In genomic region chr6:39515739-39516131, GRCm38 (mm10) we compare ENCODE assay signal across 8 mouse cellular contexts. TPM values are rescaled to one million over a fixed set of nuclear protein-coding genes. Genes with fewer than 3 reads are reported as not detected.
DNase-seq lines count a peak whose midpoint lies in the region; ATAC-seq and TF ChIP-seq lines count a peak whose summit lies in the region.

No protein-coding gene starts in this region.

- no peak for ATAC-seq in intestine, postnatal 0 days

- 28% methylated on average over 6 of the region's 6 CpGs for WGBS in intestine, postnatal 0 days

- no peak overlapping the region for H3K9ac ChIP-seq in intestine, postnatal 0 days (ENCODE audit: low read depth, low read length)

- H3K27me3 ChIP-seq in intestine, postnatal 0 days (replicated peaks; ENCODE audit: control insufficient read depth, insufficient read depth, low read length), result no peaks in the 10 kb centered on the region

- peak overlapping the region; percentile 41; the same call in 1 of the 2 replicates for H3K27ac ChIP-seq in intestine, postnatal 0 days (ENCODE audit: low read depth, low read length)

- no peak for TF ChIP-seq CTCF in intestine, postnatal 0 days (IDR thresholded peaks at IDR 0.05; ENCODE audit: low read depth)

- H3K4me3 ChIP-seq in intestine, postnatal 0 days (ENCODE audit: low read depth, low read length), result no peak overlapping the region

- peak; percentile 27 to 34 for DNase-seq in cerebellum, postnatal 14 days
- no peak for DNase-seq in cerebellum, adult 9-10 months
- DNase-seq in adrenal gland, adult 8-10 months, result peak; percentile 42
- peak; percentile 25 for DNase-seq in gastrocnemius, postnatal 25 days
- DNase-seq in skeletal muscle tissue, adult 2 months (ENCODE audit: low read depth, low spot score), result peak; percentile 36
- DNase-seq in thymus, postnatal 14 days, result no peak
- no peak for DNase-seq in layer of hippocampus, adult 9-10 months (ENCODE audit: low spot score)

- H3K4me2 ChIP-seq in intestine, postnatal 0 days (replicated peaks; ENCODE audit: low read depth), result no peak overlapping the region

- 0 out of 2 replicates have a peak, but pooled peaks cover 3% of the 10 kb centered on the region for H3K4me1 ChIP-seq in intestine, postnatal 0 days (replicated peaks; ENCODE audit: control insufficient read depth, insufficient read depth, low read length)

- no peaks in the 10 kb centered on the region for H3K9me3 ChIP-seq in intestine, postnatal 0 days (ENCODE audit: control insufficient read depth)

- H3K36me3 ChIP-seq in intestine, postnatal 0 days (ENCODE audit: control insufficient read depth, insufficient read depth), result no peaks in the 10 kb centered on the region

RNA-seq across cellular contexts. Expression of gene Dennd2a, which starts 41.9 kb away (rescaled TPM):
- total RNA-seq in adrenal gland, adult 8-10 months (2022), result 10 to 100 TPM in 2 of 4 experiments, 1 to 10 TPM in 2; 7.3 to 14.8 (median 10.4) TPM
- 1 to 10 TPM; 4.6 to 4.7 TPM for total RNA-seq in gastrocnemius, postnatal 25 days (2021)
- 3.8 and 3.9 TPM in 2 replicates for polyA plus RNA-seq in intestine, postnatal 0 days (2015; fragmentation: Nextera tagmentation; extraction: Ambion mirVana)

RNA-seq across cellular contexts. Expression of gene Adck2, which starts 57.9 kb away (rescaled TPM):
- 10 to 100 TPM; 22.2 to 38.8 (median 34.5) TPM for total RNA-seq in adrenal gland, adult 8-10 months (2022)
- 1 to 10 TPM; 5.9 to 7.3 TPM for total RNA-seq in gastrocnemius, postnatal 25 days (2021)
- 18.0 and 19.4 TPM in 2 replicates for polyA plus RNA-seq in intestine, postnatal 0 days (2015; fragmentation: Nextera tagmentation; extraction: Ambion mirVana)

Comparison
In these comparisons a context has a peak if more than half of its experiments do, and no peak if none do; other contexts are left out.
1. DNase-seq: peak in cerebellum, postnatal 14 days (2 of 2), adrenal gland, adult 8-10 months (single experiment), gastrocnemius, postnatal 25 days (single experiment) and skeletal muscle tissue, adult 2 months (single experiment); none in cerebellum, adult 9-10 months (single experiment), thymus, postnatal 14 days (single experiment) and layer of hippocampus, adult 9-10 months (single experiment).